Mouse (Mus musculus) left cerebral cortex, adult 2 months (tissue): ENCODE results near the gene Zdhhc1. TPM values are rescaled to one million over a fixed set of nuclear protein-coding genes. Genes with fewer than 3 reads are reported as not detected.

Source experiments
- DNase-seq, 2 experiments: peaks; one replicate each; pipeline ENCODE4 v3.0.0; 2021 to 2022; ENCODE audit warnings: low spot score in 2 of 2, mixed read lengths in 1 of 2; ENCODE audit errors: extremely low spot score in 1 of 2
- H3K27ac ChIP-seq: fragments of 200-600 bp; 2 replicates; pipeline ENCODE4 v1.8.1; 2022
- H3K4me3 ChIP-seq: fragments of 200-600 bp; 2 replicates; pipeline ENCODE4 v1.8.1; 2022
- CTCF ChIP-seq: fragments of 200-600 bp; IDR thresholded peaks from 2 replicates; pipeline ENCODE4 v1.8.1; 2022; ENCODE audit warnings: antibody characterized with exemption, mild to moderate bottlenecking, moderate library complexity
- intact Hi-C: fragments of 180-260 bp; cut with DNase I; formaldehyde crosslinking; loops from one replicate; pipeline ENCODE4 v1.15.1; 2025
- total RNA-seq, 2 experiments: library from RNA; stranded (reverse); gene quantifications; 2 replicates each; pipeline ENCODE4 v1.2.3; 2021

The Zdhhc1 gene
- total RNA-seq, 2 experiments from 2014 or later, result 43.0 to 48.7 TPM

DNA sequence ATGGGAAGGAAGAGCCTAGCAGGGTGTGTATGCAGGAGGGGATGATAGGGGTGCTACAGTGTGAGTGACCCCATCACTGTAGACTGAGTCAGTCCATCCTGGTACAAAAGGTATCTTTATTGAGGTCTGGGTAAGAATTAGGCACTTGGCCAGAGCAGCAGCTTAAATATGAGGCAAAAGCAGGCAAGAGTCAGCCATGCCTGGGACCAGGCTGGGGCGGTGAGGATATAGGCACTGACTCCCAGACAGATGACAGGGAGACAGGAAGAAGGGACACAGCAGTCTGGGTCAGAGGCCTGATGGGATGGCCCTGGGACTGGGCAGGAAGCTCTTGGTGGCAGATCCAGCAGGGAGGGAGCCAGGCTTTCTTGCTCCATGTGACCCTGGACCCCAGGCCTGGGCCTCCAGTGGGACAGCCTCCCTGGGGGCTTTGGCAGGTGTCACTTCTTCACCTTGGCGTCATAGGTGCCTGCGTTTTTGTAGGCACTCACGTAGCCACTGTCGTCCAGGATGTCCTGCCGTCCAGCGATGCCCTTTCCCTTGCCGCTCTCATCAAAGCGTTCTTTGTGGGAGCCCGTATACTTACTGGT, 29.2 kb downstream of the Zdhhc1 start:
- Histone ChIP-seq H3K4me3 (no peak overlapping the region), H3K27ac (no peak overlapping the region; the same call in 1 of the 2 replicates)
- intact Hi-C loops, result no loop called here
- TF ChIP-seq CTCF, result no peak
- no peak for DNase-seq

DNA sequence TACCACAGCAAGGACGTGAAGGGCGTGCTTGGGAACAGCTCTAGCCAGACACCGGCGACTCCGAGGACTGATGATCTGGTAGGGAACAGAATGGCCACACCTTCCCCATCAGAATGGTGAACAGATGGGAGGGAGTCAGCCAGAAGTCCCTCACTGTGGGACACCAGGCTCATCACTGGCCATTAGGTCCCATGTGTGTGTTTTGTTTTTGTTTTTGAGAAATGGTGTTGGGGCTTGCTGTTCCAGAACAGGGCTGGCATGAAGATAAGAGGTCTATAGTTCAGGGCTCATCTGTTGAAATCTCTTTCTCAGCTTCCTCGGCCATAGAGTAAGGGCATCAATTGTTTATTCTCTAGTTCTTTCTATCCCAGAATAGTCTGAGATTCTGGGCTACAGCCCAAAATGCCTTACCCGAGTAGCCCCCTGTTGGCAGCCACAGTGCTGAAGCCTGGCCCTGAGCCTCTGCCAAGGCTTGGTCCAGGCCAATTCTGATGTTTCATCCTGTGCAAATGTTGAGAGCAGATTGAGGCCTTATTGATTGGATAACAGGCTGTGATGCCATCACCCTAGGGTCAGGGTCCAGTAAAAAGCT, 29.9 kb downstream of the Zdhhc1 start:
- Histone ChIP-seq H3K4me3 (no peak overlapping the region), H3K27ac (peak overlapping the region; percentile 44)
- intact Hi-C loops, result no loop called here
- DNase-seq, result peak in 1 of 2 experiments; percentile 49
- TF ChIP-seq CTCF, result peak; percentile 12

GRCm38 (mm10) chr8:105466246-105466645, 30.5 kb downstream of the Zdhhc1 start:
- peak overlapping the region; percentile 44; the same call in 1 of the 2 replicates for H3K27ac ChIP-seq

DNA sequence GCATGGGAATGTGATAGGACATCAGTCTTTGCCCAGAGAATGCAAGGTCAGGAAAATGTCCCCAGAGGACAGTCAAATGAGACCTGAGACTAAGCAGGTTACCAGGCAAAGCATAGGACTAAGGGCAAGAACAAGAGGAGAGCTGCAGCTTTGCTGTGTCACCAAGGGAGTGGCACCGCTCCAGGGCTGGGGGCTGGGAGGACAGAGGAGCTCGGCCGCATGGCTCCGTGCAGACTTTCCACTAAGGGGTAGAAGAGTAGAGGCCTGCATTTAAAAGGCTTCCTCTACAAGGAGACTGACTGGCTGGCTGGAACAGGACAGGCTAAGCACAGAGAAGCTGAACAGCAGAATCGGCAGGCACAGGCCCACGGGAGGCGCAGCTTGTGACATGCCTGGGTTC, 32.1 kb downstream of the Zdhhc1 start:
- TF ChIP-seq CTCF, result no peak
- no peak overlapping the region for H3K4me3 ChIP-seq
- intact Hi-C loops, result no loop called here
- DNase-seq, result no peak
- no peak overlapping the region for H3K27ac ChIP-seq

More at GRCm38 (mm10) chr8:105466246-105466645, 30.5 kb downstream of the Zdhhc1 start:
- TF ChIP-seq CTCF, result no peak
- DNase-seq, result no peak
- no peak overlapping the region for H3K4me3 ChIP-seq
- intact Hi-C loops, result no loop called here

GRCm38 (mm10) chr8:105461085-105461803, 35.5 kb downstream of the Zdhhc1 start:
- intact Hi-C loops, result no loop called here

GRCm38 (mm10) chr8:105455218-105455617, 41.5 kb downstream of the Zdhhc1 start:
- Histone ChIP-seq H3K4me3 (no peak overlapping the region), H3K27ac (no peak overlapping the region)
- intact Hi-C loops, result no loop called here
- TF ChIP-seq CTCF, result no peak
- DNase-seq, result no peak

More at GRCm38 (mm10) chr8:105461085-105461803, 35.5 kb downstream of the Zdhhc1 start:
- H3K4me3 ChIP-seq, result no peak overlapping the region
- no peak overlapping the region for H3K27ac ChIP-seq
- TF ChIP-seq CTCF, result no peak
- DNase-seq, result no peak

DNA sequence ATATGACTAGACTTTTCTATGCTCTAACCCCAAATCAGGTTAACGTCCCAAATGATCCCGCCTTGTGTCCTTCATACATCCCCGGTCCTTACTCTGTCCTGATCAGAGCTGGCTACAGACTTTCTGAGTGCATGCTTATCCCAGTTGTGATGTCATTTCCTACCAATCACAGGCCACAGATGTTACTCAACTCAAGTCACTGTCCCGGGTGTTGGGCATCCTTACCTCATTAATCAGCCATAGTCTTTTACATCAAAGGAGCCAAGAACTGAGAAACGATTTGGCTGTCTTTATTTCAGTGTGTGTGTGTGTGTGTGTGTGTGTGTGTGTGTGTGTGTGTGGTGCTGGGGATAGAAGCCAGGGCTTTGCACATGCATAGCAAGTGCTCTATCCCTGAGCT, 42.6 kb downstream of the Zdhhc1 start:
- TF ChIP-seq CTCF, result no peak
- no peak for DNase-seq
- Histone ChIP-seq H3K4me3 (no peak overlapping the region), H3K27ac (no peak overlapping the region)
- intact Hi-C loops, result no loop called here

DNA sequence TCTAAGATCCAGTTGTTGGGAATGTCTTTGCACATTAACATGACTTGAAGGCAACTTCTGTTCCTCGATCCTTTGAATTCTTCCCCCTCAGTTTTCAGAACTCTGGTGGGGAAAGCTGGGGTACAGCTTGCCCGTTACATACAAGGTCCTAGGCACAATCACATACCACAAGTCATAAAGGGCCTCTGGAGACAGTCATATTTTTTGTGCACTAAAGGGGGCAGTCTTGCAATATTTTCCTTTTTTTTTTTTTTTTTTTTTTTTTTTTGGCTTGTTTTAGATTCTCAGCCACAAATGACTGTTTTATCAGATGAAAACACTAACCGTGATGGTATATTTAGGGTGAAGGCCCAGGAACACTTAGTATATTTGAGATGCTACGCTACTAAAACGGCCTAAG, 43.4 kb downstream of the Zdhhc1 start:
- DNase-seq, result no peak
- no peak overlapping the region for H3K4me3 ChIP-seq
- intact Hi-C loops, result no loop called here
- TF ChIP-seq CTCF, result peak; percentile 47
- H3K27ac ChIP-seq, result no peak overlapping the region

- TF ChIP-seq CTCF, result no peak
- DNase-seq, result no peak
- Histone ChIP-seq H3K27ac (no peak overlapping the region), H3K4me3 (no peak overlapping the region)
- intact Hi-C loops, result no loop called here
Measured at GRCm38 (mm10) chr8:105451903-105452603, 44.6 kb downstream of the Zdhhc1 start.

DNA sequence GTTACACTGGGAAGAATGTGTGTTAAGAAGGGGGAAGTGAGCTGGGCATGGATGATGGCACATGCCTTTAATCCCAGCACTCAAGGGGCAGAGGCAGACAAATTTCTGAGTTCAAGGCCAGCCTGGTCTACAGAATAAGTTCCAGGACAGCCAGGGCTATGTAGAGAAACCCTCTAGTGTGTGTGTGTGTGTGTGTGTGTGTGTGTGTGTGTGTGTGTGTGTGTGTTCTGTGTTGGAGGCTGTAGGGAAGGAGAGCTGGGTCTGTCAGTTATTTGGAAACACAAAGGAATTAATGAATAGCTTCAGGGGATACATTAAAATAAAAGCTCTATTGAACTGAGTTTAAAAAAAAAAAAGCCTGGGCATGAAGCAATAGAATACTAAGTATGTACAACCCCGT, 45.7 kb downstream of the Zdhhc1 start:
- intact Hi-C loops, result no loop called here
- DNase-seq, result no peak
- Histone ChIP-seq H3K4me3 (no peak overlapping the region), H3K27ac (no peak overlapping the region)
- TF ChIP-seq CTCF, result no peak

DNA sequence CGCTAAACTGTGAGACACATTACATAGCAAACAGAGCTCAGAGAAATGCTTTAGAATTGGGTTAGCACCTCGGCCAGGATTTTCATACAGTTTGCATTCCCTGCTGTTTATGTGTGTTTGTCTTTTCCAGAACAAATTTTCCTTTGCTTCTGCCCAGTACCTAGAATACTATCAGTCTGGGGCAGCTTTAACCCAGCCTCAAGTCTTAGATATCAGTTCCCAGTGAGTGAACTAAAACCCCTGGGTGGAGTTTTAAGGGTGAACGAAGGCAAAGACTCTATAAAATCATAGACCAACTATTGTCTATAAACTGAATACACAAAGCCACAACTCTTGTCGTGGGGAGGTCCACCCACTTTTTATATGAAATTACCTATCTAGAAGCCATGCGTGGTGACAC, 48.1 kb downstream of the Zdhhc1 start:
- DNase-seq, result no peak
- TF ChIP-seq CTCF, result no peak
- H3K27ac ChIP-seq, result no peak overlapping the region
- no peak overlapping the region for H3K4me3 ChIP-seq
- intact Hi-C loops, result no loop called here

DNA sequence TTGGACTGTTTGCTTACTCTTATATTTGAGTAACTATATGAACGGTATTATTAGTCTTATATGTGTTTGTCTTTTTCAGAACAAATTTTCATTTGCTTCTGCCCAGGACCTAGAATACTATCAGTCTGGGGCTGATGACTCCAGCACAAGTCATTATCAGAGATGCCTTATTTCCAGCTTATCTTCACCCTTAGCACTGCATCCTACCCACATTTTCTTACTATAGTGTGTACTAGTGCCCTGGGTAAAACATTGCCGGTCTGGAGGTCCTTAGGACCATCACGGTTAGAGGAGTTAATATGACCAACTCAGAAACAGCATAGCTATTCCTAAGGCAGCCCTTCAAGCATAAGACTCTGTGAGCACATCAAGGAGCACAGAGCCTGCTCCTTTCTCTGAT, 48.5 kb downstream of the Zdhhc1 start:
- intact Hi-C loops, result no loop called here
- no peak overlapping the region for H3K27ac ChIP-seq
- no peak overlapping the region for H3K4me3 ChIP-seq
- no peak for DNase-seq
- no peak for TF ChIP-seq CTCF
